Mouse (Mus musculus) liver, postnatal 0 days (tissue): Measurements from ENCODE around the gene Ntn5. TPM values are rescaled to one million over a fixed set of nuclear protein-coding genes. Genes with fewer than 3 reads are reported as not detected.

Experiments
- ATAC-seq: fragments of 200-750 bp; cut with Nextera tagmentation; 2 replicates; pipeline ENCODE4 v1.8.0; 2017; ENCODE audit warnings: mild to moderate bottlenecking, moderate library complexity
- DNase-seq: peaks from one replicate; pipeline ENCODE4 v3.0.0-alpha.2; 2016
- H3K27ac ChIP-seq: fragments of 300-500 bp; sonication (generic); 2 replicates; pipeline ENCODE4 v1.5.1; 2014; ENCODE audit warnings: antibody characterized with exemption, moderate library complexity, mild to moderate bottlenecking, low read depth
- H3K27me3 ChIP-seq: fragments of 300-500 bp; sonication (generic); 2 replicates; pipeline ENCODE4 v1.6.1; 2014; ENCODE audit warnings: low read length, control low read depth, mixed read lengths; ENCODE audit not compliant: insufficient read depth
- H3K36me3 ChIP-seq: fragments of 300-500 bp; sonication (generic); replicated peaks from 2 replicates; pipeline ENCODE4 v1.6.1; 2014; ENCODE audit warnings: mild to moderate bottlenecking, control low read depth, low read length, moderate library complexity, mixed read lengths; ENCODE audit not compliant: insufficient read depth
- H3K4me1 ChIP-seq: fragments of 300-500 bp; sonication (generic); 2 replicates; pipeline ENCODE4 v1.6.1; 2014; ENCODE audit warnings: antibody characterized with exemption, mild to moderate bottlenecking, control low read depth; ENCODE audit not compliant: insufficient read depth
- H3K4me2 ChIP-seq: fragments of 300-500 bp; sonication (generic); 2 replicates; pipeline ENCODE4 v1.6.1; 2014; ENCODE audit warnings: low read depth, mild to moderate bottlenecking, low read length, moderate library complexity, mixed read lengths
- H3K4me3 ChIP-seq: fragments of 300-500 bp; sonication (generic); 2 replicates; pipeline ENCODE4 v1.5.1; 2014; ENCODE audit warnings: low read depth, low read length
- H3K9ac ChIP-seq: fragments of 300-500 bp; sonication (generic); replicated peaks from 2 replicates; pipeline ENCODE4 v1.6.1; 2014; ENCODE audit warnings: mild to moderate bottlenecking, moderate library complexity
- H3K9me3 ChIP-seq: fragments of 300-500 bp; sonication (generic); 2 replicates; pipeline ENCODE4 v1.6.1; 2016; ENCODE audit warnings: mild to moderate bottlenecking, control low read depth, low read length, mixed read lengths
- CTCF ChIP-seq: sonication (generic); IDR thresholded peaks from 2 replicates; pipeline ENCODE4 v1.5.1; 2016; ENCODE audit warnings: antibody characterized with exemption, low read depth
- EP300 ChIP-seq: IDR thresholded peaks from 2 replicates; pipeline ENCODE4 v1.6.1; 2016; ENCODE audit warnings: antibody characterized with exemption, low read depth, mild to moderate bottlenecking
- WGBS: fragments of 180-500 bp; shearing (Covaris S2); extraction: QIAGEN DNeasy Blood & Tissue Kit; methylation state at CpG from one replicate; pipeline ENCODE4 v1.1.7; 2014; ENCODE audit not compliant: insufficient replicate concordance; 5-methylcytosine and 5-hydroxymethylcytosine counted together
- polyA plus RNA-seq: library from polyadenylated mRNA; unstranded; fragments of >200 nt; fragmentation: Nextera tagmentation; extraction: Ambion mirVana; gene quantifications from 2 replicates; pipeline ENCODE4 v1.2.1, GENCODE M21; 2015

The Ntn5 gene
- polyA plus RNA-seq, 1 experiment from 2014 or later, result not detected

DNA sequence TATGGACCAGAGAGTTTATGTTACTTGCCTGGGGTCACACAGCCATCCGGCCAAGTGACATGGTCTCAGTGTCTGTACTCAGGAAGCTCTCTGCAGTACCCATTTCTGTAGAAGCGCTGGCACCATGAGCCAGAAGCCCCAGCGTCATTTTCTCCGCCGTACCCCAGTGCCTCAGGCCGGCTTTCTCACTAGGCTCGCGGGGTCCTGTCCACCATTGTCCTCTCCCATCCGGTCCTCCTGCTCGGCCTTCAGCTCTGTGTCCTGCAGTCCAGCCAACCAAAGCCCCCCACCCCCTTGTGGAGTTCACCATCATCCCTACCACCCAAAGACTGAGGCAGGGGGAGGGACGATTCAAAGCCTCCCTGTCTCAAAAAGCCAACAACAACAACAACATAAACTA is 17.8 kb downstream of the Ntn5 start:
- H3K9me3 ChIP-seq, result no peaks in the 10 kb centered on the region
- H3K4me2 ChIP-seq, result no peak overlapping the region
- peaks cover 31% of the 10 kb centered on the region for H3K27me3 ChIP-seq
- no peak for ATAC-seq
- 74% methylated on average over 11 of the region's 11 CpGs for WGBS
- H3K4me3 ChIP-seq, result no peak overlapping the region
- peaks cover 39% of the 10 kb centered on the region for H3K4me1 ChIP-seq
- DNase-seq, result no peak
- H3K27ac ChIP-seq, result no peak overlapping the region
- no peak overlapping the region for H3K9ac ChIP-seq
- no peaks in the 10 kb centered on the region for H3K36me3 ChIP-seq
- TF ChIP-seq EP300 (no peak), CTCF (no peak)

GRCm38 (mm10) chr7:45702316-45702715 is 18.5 kb downstream of the Ntn5 start:
- WGBS, result 85% methylated on average over 11 of the region's 11 CpGs
- Histone ChIP-seq H3K27ac (no peak overlapping the region), H3K4me2 (no peak overlapping the region), H3K27me3 (peaks cover 31% of the 10 kb centered on the region), H3K4me3 (no peak overlapping the region), H3K9ac (no peak overlapping the region), H3K36me3 (no peaks in the 10 kb centered on the region), H3K9me3 (no peaks in the 10 kb centered on the region), H3K4me1 (peaks cover 46% of the 10 kb centered on the region)
- no peak for TF ChIP-seq CTCF
- TF ChIP-seq EP300, result no peak
- ATAC-seq (no peak), DNase-seq (no peak)

DNA sequence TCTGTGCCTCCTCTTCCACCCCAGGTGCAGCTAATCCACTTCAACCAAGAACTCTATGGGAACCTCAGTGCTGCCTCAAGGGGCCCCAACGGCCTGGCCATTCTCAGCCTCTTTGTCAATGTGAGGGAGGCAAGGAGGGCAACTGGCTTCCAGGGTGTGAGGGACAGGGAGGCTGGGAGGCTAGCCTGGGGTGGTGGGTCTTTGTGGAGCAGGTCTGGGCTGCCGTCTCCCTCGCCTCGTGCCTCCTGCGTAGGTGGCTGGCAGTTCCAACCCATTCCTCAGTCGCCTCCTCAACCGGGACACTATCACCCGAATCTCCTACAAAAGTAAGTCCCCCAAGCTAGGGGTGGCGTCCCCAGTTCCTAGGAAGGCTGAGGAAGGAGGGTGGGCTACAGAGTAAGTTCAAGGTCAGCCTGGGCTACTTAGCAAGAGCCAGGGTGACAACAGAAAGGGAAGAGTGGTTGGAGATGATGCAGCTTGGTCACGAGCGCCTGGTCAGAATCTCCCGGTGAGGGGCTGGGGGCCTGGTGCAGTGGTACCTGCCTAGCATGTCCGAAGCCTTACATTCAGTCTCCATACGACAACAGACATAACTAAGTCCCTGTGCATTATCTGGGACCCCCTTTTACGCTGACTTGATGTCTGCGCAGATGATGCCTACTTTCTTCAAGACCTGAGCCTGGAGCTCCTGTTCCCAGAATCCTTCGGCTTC is 19.1 kb downstream of the Ntn5 start:
- no peak overlapping the region for H3K9ac ChIP-seq
- H3K27me3 ChIP-seq, result peaks cover 31% of the 10 kb centered on the region
- H3K36me3 ChIP-seq, result no peaks in the 10 kb centered on the region
- H3K4me2 ChIP-seq, result no peak overlapping the region
- H3K4me1 ChIP-seq, result peaks cover 50% of the 10 kb centered on the region
- ATAC-seq (no peak), DNase-seq (no peak)
- H3K27ac ChIP-seq, result no peak overlapping the region
- TF ChIP-seq CTCF (no peak), EP300 (no peak)
- no peak overlapping the region for H3K4me3 ChIP-seq
- no peaks in the 10 kb centered on the region for H3K9me3 ChIP-seq
- WGBS, result 87% methylated on average over 17 of the region's 17 CpGs

DNA sequence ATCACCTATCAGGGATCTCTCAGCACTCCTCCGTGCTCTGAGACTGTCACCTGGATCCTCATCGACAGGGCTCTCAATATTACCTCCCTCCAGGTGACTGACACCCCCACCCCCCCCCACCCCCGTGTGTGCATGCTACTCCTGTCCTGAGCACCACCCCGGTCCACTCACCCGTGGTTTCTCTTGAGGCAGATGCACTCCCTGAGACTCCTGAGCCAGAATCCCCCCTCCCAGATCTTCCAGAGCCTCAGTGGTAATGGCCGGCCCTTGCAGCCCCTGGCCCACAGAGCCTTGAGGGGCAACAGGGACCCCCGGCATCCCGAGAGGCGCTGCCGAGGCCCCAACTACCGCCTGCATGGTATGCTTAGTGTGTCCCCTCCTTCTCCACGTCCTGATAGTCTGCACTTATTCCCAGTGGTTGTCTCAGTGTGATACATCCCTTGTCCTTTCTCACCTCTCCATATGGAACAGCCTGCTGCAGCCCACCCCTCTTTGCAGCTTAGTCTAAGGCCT is 19.8 kb downstream of the Ntn5 start:
- peaks cover 27% of the 10 kb centered on the region for H3K27me3 ChIP-seq
- H3K4me2 ChIP-seq, result peak overlapping the region; percentile 99
- TF ChIP-seq CTCF, result no peak
- no peak for TF ChIP-seq EP300
- no peak overlapping the region for H3K4me3 ChIP-seq
- H3K4me1 ChIP-seq, result peaks cover 56% of the 10 kb centered on the region
- no peak overlapping the region for H3K9ac ChIP-seq
- ATAC-seq, result no peak
- no peaks in the 10 kb centered on the region for H3K9me3 ChIP-seq
- H3K36me3 ChIP-seq, result no peaks in the 10 kb centered on the region
- DNase-seq, result no peak
- WGBS, result 37% methylated on average over 12 of the region's 12 CpGs
- H3K27ac ChIP-seq, result peak overlapping the region; percentile 77; the same call in 1 of the 2 replicates

- H3K27me3 ChIP-seq, result peaks cover 22% of the 10 kb centered on the region
- DNase-seq, result peak; percentile 61
- TF ChIP-seq EP300, result no peak
- TF ChIP-seq CTCF, result no peak
- H3K27ac ChIP-seq, result peak overlapping the region; percentile 77
- peak; percentile 71 for ATAC-seq
- WGBS, result 1% methylated on average over 13 of the region's 13 CpGs
- peak overlapping the region; percentile 32 for H3K4me3 ChIP-seq
- no peaks in the 10 kb centered on the region for H3K36me3 ChIP-seq
- H3K9me3 ChIP-seq, result no peaks in the 10 kb centered on the region
- peak overlapping the region; percentile 99 for H3K4me2 ChIP-seq
- 0 out of 2 replicates have a peak overlapping the region, but pooled peaks have one; percentile 50 for H3K9ac ChIP-seq
- peaks cover 60% of the 10 kb centered on the region for H3K4me1 ChIP-seq
Measured at GRCm38 (mm10) chr7:45704046-45704559, 20.3 kb downstream of the Ntn5 start.

- H3K9me3 ChIP-seq, result no peaks in the 10 kb centered on the region
- DNase-seq, result peak; percentile 94
- TF ChIP-seq EP300 (no peak), CTCF (no peak)
- peak within 1 kb of the TSS; percentile 77 for H3K27ac ChIP-seq
- H3K4me2 ChIP-seq, result peak within 1 kb of the TSS; percentile 99
- under 1% methylated on average over 36 of the region's 36 CpGs for WGBS
- peak within 1 kb of the TSS; percentile 66 for H3K4me3 ChIP-seq
- peaks cover 14% of the 10 kb centered on the region for H3K27me3 ChIP-seq
- H3K4me1 ChIP-seq, result peaks cover 59% of the 10 kb centered on the region
- H3K36me3 ChIP-seq, result 0 out of 2 replicates have a peak, but pooled peaks cover 2% of the 10 kb centered on the region
- ATAC-seq, result peak; percentile 72
- H3K9ac ChIP-seq, result peak within 1 kb of the TSS; percentile 50
Measured at GRCm38 (mm10) chr7:45704730-45705442, 21.1 kb downstream of the Ntn5 start, which contains the start of gene Dbp. Dbp (plus strand) TSS chr7:45705088.
